Mouse (Mus musculus) G1E (cell line): ENCODE results near the gene Clpsl2. TPM values are rescaled to one million over a fixed set of nuclear protein-coding genes. Genes with fewer than 3 reads are reported as not detected.

Experiments used
- ATAC-seq: 2 replicates; pipeline ENCODE4 v1.8.0; 2016; ENCODE audit warnings: mild to moderate bottlenecking; ENCODE audit not compliant: insufficient number of reproducible peaks, poor library complexity, low FRiP score, severe bottlenecking; ENCODE audit errors: extremely low read depth
- DNase-seq: peaks from one replicate; pipeline ENCODE4 v3.0.0; 2012; ENCODE audit warnings: low spot score
- H3K27me3 ChIP-seq: 2 replicates; pipeline ENCODE4 v1.6.1; 2012; ENCODE audit warnings: mild to moderate bottlenecking, low read length, inconsistent platforms; ENCODE audit not compliant: insufficient read depth
- H3K36me3 ChIP-seq: replicated peaks from 2 replicates; pipeline ENCODE3; 2012; ENCODE audit warnings: mild to moderate bottlenecking, inconsistent platforms
- H3K4me1 ChIP-seq: 2 replicates; pipeline ENCODE4 v1.6.1; 2012; ENCODE audit warnings: low read depth, low read length, inconsistent platforms, mixed read lengths; ENCODE audit not compliant: insufficient read depth
- H3K4me3 ChIP-seq: 2 replicates; pipeline ENCODE4 v1.5.1; 2012; ENCODE audit warnings: low read depth, mild to moderate bottlenecking, inconsistent platforms, low read length, moderate library complexity, mixed read lengths
- H3K9me3 ChIP-seq: replicated peaks from 2 replicates; pipeline ENCODE4 v1.6.1; 2012; ENCODE audit warnings: inconsistent platforms
- CTCF ChIP-seq: IDR thresholded peaks from 2 replicates; pipeline ENCODE4 v1.5.1; 2012; ENCODE audit warnings: low read depth, low read length, inconsistent platforms, mixed read lengths
- GATA1 ChIP-seq: IDR thresholded peaks from 2 replicates; pipeline ENCODE4 v1.6.1; 2012; ENCODE audit warnings: borderline replicate concordance, low read length, inconsistent platforms, mixed read lengths
- GATA2 ChIP-seq: IDR thresholded peaks from 2 replicates; pipeline ENCODE4 v1.6.1; 2012; ENCODE audit warnings: low read depth, low read length, inconsistent platforms, borderline replicate concordance
- POLR2AphosphoS5 ChIP-seq: IDR thresholded peaks from 2 replicates; pipeline ENCODE4 v1.6.1; 2012; ENCODE audit warnings: low read depth, low read length, inconsistent platforms; ENCODE audit not compliant: insufficient replicate concordance
- TAL1 ChIP-seq: conservative IDR thresholded peaks from 2 replicates; pipeline ENCODE4 v1.6.1; 2012; ENCODE audit warnings: low read depth, low read length, inconsistent platforms, mixed read lengths
- polyA plus RNA-seq: library from polyadenylated mRNA; stranded (reverse); fragments of >175 nt; gene quantifications from 2 replicates; pipeline ENCODE4 v1.2.3, GENCODE M21; 2012
- total RNA-seq, 2 experiments: library from RNA; stranded (forward) in 1 of 2; stranded (reverse) in 1 of 2; fragments of 200-1000 nt in 1 of 2; fragments of >200 nt in 1 of 2; fragmentation: Nextera tagmentation in 1 of 2; gene quantifications; 2 replicates each; pipeline ENCODE4 v1.2.3; 2014 to 2017

The Clpsl2 gene
- not detected in 2 replicates for total RNA-seq (2014; fragmentation: Nextera tagmentation)
- not detected in 2 replicates for total RNA-seq (2017)
- polyA plus RNA-seq: not detected in 2 replicates

DNA sequence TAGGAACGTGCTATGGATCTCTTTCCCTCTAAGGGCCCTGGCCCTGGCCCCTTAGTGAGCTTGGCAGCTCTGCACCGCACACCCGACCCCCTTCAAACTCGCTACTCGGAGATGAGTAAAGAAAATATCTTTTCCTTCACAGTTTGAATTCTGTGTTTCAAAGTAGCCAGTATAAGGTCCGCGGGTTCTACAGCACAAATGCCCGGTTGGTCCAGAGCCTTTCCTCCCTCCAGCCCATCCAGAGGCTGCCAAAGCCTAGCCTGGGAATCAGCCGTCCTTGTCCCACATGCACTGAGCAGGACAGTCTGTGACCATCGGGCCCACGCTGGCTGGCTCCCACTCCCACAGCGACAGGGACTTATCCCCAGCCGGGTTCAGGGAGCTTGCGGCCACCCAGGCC lies at the start of gene Clpsl2:
Gene Clpsl2 (plus strand): TSS at position 301 of the 400 bp plus-strand sequence.
- ATAC-seq: no peak
- H3K27me3 ChIP-seq: peaks cover 27% of the 10 kb centered on the region
- peaks cover 3% of the 10 kb centered on the region; the same call in 1 of the 2 replicates for H3K4me1 ChIP-seq
- DNase-seq: no peak
- no peaks in the 10 kb centered on the region for H3K36me3 ChIP-seq
- TF ChIP-seq GATA1: no peak
- no peaks in the 10 kb centered on the region for H3K9me3 ChIP-seq
- peak within 1 kb of the TSS; percentile 3; the same call in 1 of the 2 replicates for H3K4me3 ChIP-seq

DNA sequence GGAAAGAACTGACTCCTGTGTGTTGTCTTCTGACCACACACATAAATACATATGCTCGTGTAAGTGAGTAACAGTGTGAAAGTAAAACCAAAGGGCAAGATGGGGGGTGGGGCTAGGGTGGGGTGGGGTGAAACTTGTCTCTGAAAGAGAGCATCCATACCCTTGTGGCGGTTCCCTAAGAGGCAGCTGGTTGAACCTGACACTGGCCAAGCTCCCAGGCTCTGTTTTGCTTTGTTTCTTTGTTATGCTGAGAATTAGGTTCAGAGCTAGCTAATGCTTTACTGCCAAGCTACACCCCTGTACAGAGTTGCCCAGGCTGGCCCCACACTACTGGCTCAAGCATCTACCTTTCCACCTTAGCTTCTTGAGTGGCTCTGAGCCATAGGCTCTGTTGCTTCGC lies 48.7 kb upstream of the Clpsl2 start:
- Histone ChIP-seq H3K4me1 (0 out of 2 replicates have a peak, but pooled peaks cover 3% of the 10 kb centered on the region), H3K36me3 (no peaks in the 10 kb centered on the region), H3K4me3 (no peak overlapping the region), H3K27me3 (peaks cover 24% of the 10 kb centered on the region), H3K9me3 (no peaks in the 10 kb centered on the region)
- ATAC-seq (no peak), DNase-seq (no peak)
- TF ChIP-seq CTCF: no peak
- no peak for TF ChIP-seq GATA1
- no peak for TF ChIP-seq GATA2
- no peak for TF ChIP-seq TAL1
- TF ChIP-seq POLR2AphosphoS5: no peak

DNA sequence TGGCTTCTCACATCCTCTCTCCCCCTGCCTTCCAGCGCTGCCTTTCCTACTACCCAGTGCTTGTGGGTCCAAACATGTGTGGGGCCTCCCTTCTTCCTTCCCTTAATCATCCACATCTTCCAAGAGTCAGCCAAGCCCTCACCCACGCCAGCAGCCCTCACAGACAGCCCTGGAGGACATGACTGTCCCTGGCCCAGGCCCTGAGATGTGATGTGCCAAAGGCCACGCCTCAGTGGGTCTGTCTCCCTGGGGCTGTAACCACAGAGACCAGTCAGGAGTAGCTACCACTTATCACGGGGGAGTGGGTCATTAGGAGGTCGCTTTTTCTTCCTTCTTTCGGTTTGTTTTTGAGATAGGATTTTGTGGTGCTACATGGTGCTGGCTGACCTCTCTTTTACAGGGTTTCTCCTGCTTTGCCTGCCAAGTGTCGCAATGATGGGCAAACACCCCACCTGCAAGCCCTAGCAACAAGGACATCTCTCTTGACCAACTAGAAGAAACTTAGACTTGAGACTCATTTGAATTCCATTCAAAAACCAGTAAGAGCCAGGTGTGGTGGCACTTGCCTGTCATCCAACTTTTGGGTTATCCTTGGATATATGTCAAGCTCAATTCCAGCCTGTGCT lies 46.9 kb upstream of the Clpsl2 start:
- Histone ChIP-seq H3K4me3 (no peak overlapping the region), H3K27me3 (peaks cover 39% of the 10 kb centered on the region), H3K4me1 (0 out of 2 replicates have a peak, but pooled peaks cover 3% of the 10 kb centered on the region), H3K36me3 (no peaks in the 10 kb centered on the region), H3K9me3 (no peaks in the 10 kb centered on the region)
- DNase-seq (no peak), ATAC-seq (no peak)
- TF ChIP-seq TAL1 (no peak), GATA1 (no peak), POLR2AphosphoS5 (no peak), GATA2 (no peak), CTCF (no peak)

DNA sequence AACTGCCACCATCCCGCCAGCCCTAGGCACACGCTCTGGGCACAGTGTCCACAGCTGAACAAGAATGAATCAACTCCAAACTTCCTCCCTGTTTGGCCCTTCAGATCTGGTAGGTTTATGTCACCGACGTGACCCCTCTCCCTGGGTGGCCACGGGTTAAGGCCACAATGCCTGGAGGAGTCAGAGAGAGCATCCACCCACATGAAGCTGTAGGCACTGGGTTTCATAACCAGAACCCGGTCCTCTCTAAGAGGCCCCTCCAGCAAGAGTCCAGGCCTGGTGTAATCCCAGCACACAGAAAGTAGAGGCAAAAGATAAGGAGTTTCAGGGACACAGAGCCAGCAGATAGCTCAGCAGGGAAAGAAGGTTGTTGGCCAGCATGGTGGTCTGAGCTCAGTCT lies 45.0 kb upstream of the Clpsl2 start:
- H3K27me3 ChIP-seq: peaks cover 39% of the 10 kb centered on the region
- TF ChIP-seq CTCF (no peak), POLR2AphosphoS5 (no peak), GATA2 (no peak), GATA1 (no peak), TAL1 (no peak)
- H3K9me3 ChIP-seq: 0 out of 2 replicates have a peak, but pooled peaks cover 1% of the 10 kb centered on the region
- ATAC-seq: no peak
- DNase-seq: no peak
- no peak overlapping the region for H3K4me3 ChIP-seq
- H3K36me3 ChIP-seq: no peaks in the 10 kb centered on the region
- 0 out of 2 replicates have a peak, but pooled peaks cover 3% of the 10 kb centered on the region for H3K4me1 ChIP-seq

DNA sequence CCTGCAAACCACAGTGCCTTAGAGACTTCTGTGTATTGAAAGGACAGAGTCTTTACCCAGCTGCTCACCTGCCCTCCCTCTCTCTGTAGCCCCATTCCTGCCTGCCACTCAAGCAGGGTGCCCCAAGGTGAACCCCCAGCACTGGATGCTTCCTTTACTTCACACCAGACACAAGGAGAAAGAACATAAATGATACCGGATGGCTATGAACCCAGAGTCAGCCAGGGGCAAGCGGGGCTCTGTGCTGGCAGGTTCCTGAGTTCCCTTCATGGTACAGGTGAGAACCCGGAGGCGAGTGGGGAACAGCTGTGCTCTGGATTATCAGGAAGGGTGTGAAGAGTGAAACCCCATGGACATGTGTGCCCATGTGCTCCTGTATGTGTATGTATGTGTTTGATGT lies 43.6 kb upstream of the Clpsl2 start:
- no peak for ATAC-seq
- H3K4me1 ChIP-seq: 0 out of 2 replicates have a peak, but pooled peaks cover 3% of the 10 kb centered on the region
- H3K4me3 ChIP-seq: no peak overlapping the region

DNA sequence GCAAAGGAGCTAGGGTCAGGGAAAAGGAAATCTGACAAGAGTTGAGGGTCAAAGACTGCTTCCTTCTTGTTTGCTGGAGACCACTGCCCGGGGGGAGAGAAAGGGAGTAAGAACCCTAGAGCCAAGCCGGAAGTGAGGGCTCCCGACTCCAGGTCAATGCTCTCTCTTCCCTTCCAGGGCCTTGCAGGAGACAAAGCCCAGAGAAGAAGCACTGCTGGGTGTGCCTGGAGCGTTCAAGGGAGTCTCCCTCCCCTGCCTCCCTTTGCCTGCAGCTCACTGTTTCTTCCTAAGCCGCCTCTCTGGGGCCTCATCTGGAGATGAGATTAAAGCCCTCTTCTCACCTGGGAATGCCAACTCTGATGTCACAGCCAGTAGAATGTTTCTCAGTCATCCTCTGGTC lies 42.3 kb upstream of the Clpsl2 start:
- DNase-seq (no peak), ATAC-seq (no peak)
- H3K36me3 ChIP-seq: no peaks in the 10 kb centered on the region
- H3K4me3 ChIP-seq: no peak overlapping the region
- H3K27me3 ChIP-seq: peaks cover 44% of the 10 kb centered on the region
- peaks cover 8% of the 10 kb centered on the region for H3K4me1 ChIP-seq
- no peak for TF ChIP-seq TAL1
- TF ChIP-seq GATA1: no peak
- no peak for TF ChIP-seq CTCF
- no peak for TF ChIP-seq GATA2
- TF ChIP-seq POLR2AphosphoS5: no peak
- H3K9me3 ChIP-seq: 0 out of 2 replicates have a peak, but pooled peaks cover 3% of the 10 kb centered on the region

More for the DNA sequence above, 43.6 kb upstream of the Clpsl2 start:
- no peak for TF ChIP-seq GATA2
- no peak for TF ChIP-seq GATA1
- no peak for TF ChIP-seq CTCF
- TF ChIP-seq POLR2AphosphoS5: no peak
- TF ChIP-seq TAL1: no peak
- Histone ChIP-seq H3K27me3 (peaks cover 45% of the 10 kb centered on the region), H3K36me3 (no peaks in the 10 kb centered on the region), H3K9me3 (0 out of 2 replicates have a peak, but pooled peaks cover 3% of the 10 kb centered on the region)
- DNase-seq: no peak
